Mouse (Mus musculus) kidney, postnatal 4 days (tissue): ENCODE data around the gene Olfr1274-ps.
"Not testable (repeated sequence)": the region's sequence is repeated elsewhere in the genome, so short reads cannot be mapped to it uniquely, and the experiment has no call there.

ENCODE experiments used
- DNase-seq, 2 experiments: peaks; one replicate each; pipeline ENCODE4 v3.0.0; 2021; ENCODE audit warnings: mixed read lengths in 2 of 2

The Olfr1274-ps gene

DNA sequence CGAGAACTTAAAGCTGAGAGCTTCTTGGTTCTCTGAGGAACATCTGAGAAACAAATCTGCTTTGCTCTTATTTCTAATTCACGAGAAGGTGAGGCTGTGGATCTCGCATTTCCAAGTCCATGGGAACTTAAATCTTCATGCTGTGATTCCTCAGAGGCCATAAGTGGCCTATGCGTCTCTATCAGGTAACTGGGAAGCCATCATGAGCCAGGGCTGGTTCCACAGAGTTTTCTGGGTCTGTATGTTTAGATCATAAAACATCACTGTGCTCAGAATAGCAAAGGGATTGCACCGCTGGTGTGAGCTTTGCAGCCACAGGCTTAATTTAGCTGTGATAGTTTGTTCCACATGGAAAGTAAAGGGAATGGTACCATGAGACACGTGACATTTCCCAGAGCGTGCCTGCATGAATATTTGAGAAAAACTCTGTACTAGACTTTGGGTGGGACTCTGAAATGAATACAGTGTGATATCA, at the start of gene Olfr1274-ps:
TSS of gene Olfr1274-ps (plus strand) at position 51 of the 475 bp plus-strand sequence.
- DNase-seq: not testable (repeated sequence)

DNA sequence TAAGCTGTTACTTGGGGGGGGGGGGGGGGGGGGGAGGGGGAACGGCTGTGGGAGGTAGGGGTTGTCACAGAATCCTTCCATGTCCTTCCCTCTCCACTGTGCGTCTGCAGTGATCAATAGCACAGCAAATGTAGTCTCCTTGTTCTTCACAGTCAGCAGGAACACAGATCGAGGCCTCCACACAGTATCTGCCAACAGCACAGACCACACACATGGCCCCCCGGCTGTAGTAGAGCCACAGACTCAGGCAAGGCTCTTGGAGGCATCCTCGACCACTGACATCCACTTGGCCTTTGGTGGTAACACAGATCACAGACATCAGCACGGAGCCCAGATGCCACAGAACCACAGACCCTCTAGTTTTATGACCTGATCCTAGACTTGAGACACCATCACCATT, 47.4 kb upstream of the Olfr1274-ps start:
- not testable (repeated sequence) for DNase-seq

DNA sequence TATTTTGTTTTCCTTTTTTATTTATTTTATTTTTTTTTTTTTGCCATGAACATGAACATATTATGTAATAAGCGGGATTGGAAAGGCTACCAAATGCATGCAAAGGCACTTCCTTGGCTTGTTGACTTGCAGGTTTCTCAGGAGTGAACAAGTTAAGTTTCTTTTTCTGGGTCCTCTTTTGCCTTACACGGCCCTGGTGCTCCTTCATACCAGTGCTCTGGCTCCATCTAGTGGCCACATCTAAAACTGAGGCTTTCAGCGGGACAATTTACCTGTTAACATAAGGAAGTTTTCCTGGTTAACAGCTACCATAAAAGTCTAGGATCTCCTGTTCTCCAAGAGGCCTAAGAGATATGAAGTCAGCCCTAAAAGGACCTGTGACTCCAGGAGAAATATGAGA, 46.9 kb upstream of the Olfr1274-ps start:
- DNase-seq: not testable (repeated sequence)

DNA sequence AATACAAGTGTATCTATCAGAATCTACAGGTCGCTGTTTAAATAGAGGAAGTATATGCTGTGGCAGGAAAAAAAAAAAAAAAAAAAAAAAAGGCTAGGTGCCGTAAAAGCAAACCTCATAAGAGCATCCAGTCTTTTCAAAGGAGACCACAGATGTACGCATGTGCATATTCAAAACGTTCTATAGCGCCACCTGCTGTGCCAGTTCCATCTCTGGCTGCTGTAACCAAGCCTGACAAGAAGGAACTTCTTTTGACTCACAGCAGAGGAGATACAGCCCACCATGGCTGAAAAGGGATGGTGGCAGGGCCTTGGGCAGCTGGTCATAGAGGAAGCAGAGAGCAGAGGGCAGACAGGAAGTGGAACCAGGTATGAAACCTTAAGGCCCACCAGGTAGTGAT, 39.3 kb upstream of the Olfr1274-ps start:
- not testable (repeated sequence) for DNase-seq

DNA sequence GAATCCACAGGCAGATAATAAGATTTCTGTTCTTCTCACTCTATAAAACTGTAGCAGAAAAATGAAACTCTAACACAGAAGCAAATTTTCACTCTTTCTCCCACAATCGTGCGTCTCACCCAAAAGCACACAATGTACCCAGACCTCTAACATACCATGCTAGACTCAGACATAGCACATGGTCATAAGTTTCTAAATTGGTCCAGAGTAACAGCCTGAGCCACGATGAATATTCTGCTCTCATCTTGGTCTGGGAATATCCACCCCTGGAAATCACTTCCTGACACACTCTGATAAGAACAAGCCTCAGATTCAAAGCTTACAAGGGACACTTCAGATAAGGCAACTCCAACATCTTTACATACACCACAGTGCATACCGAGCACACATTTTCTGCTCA, 38.3 kb upstream of the Olfr1274-ps start:
- not testable (repeated sequence) for DNase-seq

DNA sequence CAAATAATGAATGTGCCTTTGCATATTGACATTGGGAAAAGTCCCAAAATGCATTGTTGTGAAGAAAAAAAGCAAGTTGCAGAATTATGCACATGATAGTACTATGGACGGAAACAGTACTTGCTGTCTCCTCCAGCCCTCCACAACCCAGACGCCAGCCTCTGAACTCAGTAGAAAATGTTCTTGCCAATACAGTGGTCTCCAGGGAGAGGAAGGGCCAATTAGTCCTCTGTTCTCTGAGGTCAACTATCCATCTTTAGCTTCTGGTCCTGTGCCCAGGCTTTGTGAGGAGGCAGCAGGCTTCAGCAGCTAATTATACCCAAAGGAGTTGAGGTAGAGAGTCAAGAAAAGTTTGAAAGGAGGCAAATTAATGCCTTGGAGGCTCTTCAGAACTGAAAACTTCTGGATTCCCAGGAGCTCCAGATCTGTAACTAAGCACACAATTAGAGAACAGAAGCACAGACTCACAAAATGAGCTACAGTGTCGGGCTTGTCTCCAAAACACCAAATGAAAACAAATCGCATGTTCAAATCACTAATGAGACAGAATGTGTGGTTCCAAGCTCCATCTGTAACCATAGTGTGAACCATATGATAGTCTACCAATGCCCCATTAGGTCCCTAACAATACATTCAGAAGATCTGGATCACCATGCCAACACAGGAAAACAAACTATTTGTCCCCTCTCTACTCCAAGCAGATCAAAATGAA, 15.8 kb downstream of the Olfr1274-ps start:
- not testable (repeated sequence) for DNase-seq

DNA sequence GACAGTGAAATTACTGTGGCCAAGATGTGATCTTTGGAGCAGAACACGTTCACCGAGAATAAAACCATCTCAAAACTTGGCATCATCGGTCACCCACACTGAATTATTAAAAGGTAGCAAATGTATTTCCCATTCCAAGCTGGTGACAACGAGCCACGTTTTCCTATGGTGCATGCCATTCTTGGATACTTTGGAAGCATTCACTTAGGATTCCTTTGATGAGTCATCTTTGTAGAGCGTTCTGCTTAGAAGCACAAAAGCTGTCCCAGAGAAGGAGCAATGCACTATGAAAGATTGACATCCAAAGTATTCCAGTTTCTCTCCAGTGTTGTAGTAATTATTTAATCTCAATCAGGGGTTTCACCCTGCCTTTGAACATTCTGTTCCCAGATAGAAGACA, 23.8 kb downstream of the Olfr1274-ps start:
- not testable (repeated sequence) for DNase-seq

DNA sequence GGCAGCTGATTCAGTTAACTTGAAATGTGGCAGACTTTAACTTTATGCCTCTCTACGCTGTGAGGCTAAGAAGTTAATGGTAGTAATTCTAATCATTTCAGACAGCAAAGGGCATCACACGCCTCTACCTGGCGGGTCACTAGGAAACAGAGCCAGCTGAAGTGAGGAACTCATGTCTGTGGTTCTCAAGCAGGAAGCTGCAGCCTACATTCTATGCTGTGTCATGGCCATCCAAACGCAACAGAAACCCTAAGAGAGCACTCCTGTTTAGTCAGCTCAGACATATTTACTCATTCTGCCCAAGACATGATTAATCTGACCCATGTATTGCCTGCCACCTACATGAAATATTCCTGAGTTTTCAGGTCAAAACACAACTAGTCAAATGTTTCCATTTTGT, 26.5 kb downstream of the Olfr1274-ps start:
- not testable (repeated sequence) for DNase-seq

DNA sequence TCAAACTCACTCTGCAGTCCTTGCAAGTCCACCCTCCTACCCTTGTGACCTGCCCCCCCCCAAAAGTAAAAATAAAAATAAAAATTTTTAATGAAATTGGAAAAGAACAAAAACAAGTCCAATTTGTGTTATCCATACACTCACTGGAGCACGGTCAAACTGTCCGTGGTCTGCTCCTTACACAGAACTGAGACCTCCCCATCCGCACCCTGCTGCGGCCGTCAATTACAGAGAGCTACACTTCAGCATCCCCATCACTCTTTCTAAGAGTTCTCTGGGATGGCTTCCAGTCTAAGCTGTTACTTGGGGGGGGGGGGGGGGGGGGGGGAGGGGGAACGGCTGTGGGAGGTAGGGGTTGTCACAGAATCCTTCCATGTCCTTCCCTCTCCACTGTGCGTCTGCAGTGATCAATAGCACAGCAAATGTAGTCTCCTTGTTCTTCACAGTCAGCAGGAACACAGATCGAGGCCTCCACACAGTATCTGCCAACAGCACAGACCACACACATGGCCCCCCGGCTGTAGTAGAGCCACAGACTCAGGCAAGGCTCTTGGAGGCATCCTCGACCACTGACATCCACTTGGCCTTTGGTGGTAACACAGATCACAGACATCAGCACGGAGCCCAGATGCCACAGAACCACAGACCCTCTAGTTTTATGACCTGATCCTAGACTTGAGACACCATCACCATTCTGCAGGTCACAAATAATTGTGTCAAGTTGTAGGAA, 30.7 kb downstream of the Olfr1274-ps start:
- DNase-seq: not testable (repeated sequence)

DNA sequence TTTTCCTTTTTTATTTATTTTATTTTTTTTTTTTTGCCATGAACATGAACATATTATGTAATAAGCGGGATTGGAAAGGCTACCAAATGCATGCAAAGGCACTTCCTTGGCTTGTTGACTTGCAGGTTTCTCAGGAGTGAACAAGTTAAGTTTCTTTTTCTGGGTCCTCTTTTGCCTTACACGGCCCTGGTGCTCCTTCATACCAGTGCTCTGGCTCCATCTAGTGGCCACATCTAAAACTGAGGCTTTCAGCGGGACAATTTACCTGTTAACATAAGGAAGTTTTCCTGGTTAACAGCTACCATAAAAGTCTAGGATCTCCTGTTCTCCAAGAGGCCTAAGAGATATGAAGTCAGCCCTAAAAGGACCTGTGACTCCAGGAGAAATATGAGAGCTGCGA, 31.3 kb downstream of the Olfr1274-ps start:
- not testable (repeated sequence) for DNase-seq

DNA sequence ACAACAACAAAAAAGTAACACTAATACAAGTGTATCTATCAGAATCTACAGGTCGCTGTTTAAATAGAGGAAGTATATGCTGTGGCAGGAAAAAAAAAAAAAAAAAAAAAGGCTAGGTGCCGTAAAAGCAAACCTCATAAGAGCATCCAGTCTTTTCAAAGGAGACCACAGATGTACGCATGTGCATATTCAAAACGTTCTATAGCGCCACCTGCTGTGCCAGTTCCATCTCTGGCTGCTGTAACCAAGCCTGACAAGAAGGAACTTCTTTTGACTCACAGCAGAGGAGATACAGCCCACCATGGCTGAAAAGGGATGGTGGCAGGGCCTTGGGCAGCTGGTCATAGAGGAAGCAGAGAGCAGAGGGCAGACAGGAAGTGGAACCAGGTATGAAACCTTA, 39.0 kb downstream of the Olfr1274-ps start:
- not testable (repeated sequence) for DNase-seq

DNA sequence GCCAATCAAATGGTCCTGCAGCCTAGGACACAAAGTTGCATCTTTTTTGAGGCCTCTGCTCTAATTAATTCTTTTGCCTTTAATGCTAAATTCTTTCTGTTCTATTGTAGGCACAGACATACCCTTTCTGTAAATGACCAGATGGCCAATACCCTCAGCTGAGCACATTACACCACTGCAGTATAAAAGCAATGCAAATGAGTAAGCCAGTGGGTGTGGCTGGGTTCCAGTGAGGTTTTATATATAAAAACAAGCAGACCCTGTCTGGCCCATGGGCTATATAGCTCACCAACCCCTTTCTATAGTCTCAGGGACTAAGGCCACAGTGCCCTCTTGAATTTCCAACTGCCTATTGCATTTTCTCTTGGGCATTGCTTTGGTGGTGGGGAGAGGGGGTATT, 41.7 kb downstream of the Olfr1274-ps start:
- DNase-seq: not testable (repeated sequence)

DNA sequence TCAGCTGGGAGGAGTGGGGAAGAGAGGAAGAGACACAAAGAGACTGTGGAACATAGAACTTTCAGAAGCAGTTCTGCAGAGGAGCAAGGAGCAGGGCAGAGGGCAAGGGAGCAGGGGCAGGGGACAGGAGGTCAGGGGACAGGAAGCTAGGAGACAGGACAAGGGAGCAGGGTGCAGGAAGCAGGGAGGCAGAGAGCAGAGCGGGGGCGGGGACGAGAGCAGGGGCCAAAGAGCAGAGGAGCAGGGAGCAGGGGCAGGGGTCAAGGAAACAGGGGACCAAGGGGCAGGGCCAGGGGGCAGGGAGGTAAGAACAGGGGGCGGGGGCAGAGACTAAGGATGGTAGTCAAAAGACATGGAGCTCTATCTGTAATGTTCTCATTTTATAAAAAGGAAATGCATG, 43.3 kb downstream of the Olfr1274-ps start:
- not testable (repeated sequence) for DNase-seq

DNA sequence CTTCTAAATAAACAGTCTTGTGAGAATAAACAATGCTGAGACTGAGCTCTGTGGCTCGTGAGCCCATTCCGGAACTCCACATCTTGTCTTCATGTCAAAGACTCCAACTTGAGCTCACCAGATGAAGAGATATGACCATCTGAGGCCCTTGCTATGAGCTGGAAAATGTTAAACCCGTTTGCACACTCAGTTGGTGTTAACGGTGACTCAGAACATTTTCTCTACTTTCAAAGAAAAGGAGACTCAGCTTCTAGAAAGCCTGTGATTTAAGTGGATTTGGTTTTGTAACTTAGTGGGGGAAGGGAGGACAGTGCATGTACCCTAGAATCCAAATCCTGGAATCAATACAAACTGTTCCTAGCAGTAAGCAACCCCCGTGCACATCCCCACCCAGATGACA, 45.3 kb downstream of the Olfr1274-ps start:
- DNase-seq: no peak

DNA sequence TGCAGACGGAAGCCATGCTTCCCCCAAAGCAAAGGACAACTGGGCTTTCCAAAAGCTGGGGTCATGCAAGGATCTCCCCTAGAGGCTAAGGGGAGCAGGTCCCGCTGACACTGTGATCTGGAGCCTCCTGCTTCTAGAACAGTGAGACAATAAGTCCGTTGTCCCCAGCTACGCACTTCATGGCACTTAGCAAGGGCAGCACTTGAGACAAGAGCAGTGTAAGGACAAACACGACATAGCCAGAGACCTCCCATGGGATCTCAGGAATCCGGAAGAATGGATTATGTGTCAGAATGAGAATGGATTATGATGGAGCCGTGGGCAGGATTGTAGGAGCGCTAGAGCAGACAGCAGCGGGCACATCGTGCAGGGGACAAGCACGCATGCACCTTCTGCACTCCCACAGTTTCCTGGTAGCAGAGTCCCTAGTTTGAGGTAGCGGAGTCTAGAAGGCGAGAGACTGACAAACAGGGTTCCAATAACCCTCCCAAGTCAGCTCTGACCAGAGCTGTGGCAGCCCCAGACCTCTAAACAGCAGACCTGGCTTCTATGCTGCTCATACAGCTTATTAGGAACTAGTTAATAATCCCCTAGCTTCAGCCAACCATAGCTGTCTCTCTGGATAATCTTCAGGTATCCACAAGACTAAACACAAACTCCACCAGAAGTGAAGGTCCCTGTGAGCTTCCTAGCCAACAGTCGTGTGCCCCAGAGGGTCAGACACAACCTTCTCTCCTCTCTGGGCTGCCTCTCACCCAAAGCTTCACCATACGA, 50.7 kb downstream of the Olfr1274-ps start:
- peak; percentile 6 to 26 for DNase-seq

DNA sequence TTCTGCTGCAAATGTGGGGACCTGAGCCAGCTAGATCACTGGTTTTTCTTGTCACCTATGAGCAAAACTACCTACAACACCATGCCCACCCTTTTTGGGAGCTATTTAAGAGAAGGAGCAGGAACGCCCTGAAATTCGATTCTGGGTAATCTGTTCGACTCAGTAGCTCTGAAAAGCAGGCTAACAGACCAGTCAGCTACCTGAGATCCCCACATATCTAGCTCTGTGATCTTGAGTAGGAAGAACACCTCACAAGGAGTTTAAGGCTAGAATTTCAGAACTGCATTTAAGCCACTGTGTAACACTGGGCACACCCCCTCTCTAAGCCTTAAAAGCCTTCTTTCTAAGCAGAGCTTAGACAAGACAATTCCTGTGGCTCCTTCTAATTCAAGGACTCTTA, 53.9 kb downstream of the Olfr1274-ps start:
- DNase-seq: no peak
